Mouse (Mus musculus): Measurements from ENCODE around the gene Aifm3. TPM values are rescaled to one million over a fixed set of nuclear protein-coding genes. Genes with fewer than 3 reads are reported as not detected.
A peak's percentile ranks its signal among the peaks of the same experiment; 100 is the strongest.
"Not testable (repeated sequence)": the region's sequence is repeated elsewhere in the genome, so short reads cannot be mapped to it uniquely, and the experiment has no call there.

Aifm3 gene
- polyA plus RNA-seq, 1 experiment from 2014 or later = 4.1 TPM

DNA sequence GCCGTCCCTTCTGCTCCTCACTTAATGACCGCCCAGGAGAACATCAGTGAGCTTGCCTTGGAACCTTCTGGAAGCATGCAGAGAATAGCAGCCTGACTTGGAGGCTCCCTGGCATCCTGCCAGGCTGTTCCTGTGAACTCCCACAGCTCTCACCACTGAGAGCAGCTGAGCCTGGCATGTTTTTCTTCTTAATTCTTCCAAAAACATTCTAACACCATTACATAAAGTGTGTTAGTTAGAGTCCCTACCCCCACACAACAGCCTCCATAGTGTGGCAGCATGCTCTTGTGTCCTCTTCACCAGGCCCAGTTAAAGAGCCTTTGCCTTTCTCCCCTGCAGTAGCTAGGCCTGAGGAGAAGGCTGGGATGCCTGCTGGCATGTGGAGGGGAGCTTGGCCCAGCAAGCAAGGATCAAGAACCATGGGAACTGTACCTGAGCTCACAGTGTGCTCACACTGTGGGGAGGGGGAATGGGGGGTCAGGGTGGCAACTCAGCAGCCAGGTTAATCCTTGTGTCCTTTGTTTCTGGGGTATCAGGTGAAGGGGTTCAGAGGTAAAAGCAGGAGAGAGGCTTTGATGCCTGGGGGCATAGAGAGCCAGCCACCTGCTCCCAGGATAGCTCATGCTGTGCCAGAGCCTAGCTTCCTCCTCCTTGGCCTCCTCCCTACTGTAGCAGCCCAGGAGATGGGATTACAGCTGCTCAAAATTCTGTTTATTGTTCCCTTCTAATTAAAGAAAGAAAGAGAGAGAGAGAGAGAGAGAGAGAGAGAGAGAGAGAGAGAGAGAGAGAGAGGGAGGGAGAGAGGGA is 7.3 kb downstream of the Aifm3 start:
- H3K27me3 ChIP-seq (ENCODE audit: control insufficient read depth, insufficient read depth, low read depth, low read length) = no peaks in the 10 kb centered on the region
- H3K9me3 ChIP-seq (ENCODE audit: control insufficient read depth, low read length) = no peaks in the 10 kb centered on the region
- H3K4me3 ChIP-seq (ENCODE audit: low read length) = no peak overlapping the region
- no peak overlapping the region for H3K4me2 ChIP-seq (ENCODE audit: low read depth, low read length)
- peak; percentile 27; the same call in 1 of the 2 replicates for ATAC-seq (ENCODE audit: low read depth)
- peaks cover 7% of the 10 kb centered on the region; the same call in 1 of the 2 replicates for H3K4me1 ChIP-seq (replicated peaks; ENCODE audit: control insufficient read depth, insufficient read depth, low read length)
- no peak overlapping the region for H3K27ac ChIP-seq (ENCODE audit: low read length)
- H3K36me3 ChIP-seq (ENCODE audit: control insufficient read depth, insufficient read depth, low read length) = no peaks in the 10 kb centered on the region
- no peak overlapping the region for H3K9ac ChIP-seq (ENCODE audit: low read length)
- WGBS = 49% methylated on average over 2 of the region's 2 CpGs

DNA sequence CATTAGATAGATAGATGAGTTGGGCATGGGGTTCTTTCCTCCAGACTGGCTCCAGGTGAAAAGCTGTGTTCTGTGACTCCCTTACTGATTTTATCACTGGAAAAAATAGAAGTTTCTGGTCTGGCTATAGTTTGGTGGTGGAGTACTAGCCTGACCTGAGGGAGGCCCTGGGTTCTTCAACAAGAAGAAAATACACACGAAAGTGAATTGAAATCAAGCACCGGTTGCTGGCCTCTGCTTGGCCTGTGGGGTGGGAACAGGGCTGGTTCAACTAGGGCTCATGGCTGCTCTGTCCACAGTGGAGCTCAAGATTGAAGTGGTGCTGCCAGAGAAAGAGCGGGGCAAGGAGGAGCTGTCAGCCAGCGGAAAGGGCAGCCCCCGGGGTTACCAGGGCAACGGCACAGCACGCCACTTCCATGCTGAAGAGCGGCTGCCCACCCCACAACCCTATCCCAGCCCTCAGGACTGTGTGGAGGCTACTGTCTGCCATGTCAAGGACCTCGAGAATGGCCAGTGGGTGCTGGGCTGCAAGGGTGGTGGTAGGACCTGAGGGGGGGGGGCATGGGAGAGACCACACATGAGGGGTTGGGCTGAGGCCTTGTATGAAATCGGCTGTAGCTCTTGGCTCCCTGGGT is 10.0 kb downstream of the Aifm3 start:
- H3K9me3 ChIP-seq (ENCODE audit: control insufficient read depth, low read length) = no peaks in the 10 kb centered on the region
- H3K36me3 ChIP-seq (ENCODE audit: control insufficient read depth, insufficient read depth, low read length) = no peaks in the 10 kb centered on the region
- WGBS = 29% methylated on average over 10 of the region's 10 CpGs
- H3K4me2 ChIP-seq (ENCODE audit: low read depth, low read length) = no peak overlapping the region
- H3K27ac ChIP-seq (ENCODE audit: low read length) = no peak overlapping the region
- H3K9ac ChIP-seq (ENCODE audit: low read length) = no peak overlapping the region
- H3K27me3 ChIP-seq (ENCODE audit: control insufficient read depth, insufficient read depth, low read depth, low read length) = no peaks in the 10 kb centered on the region
- H3K4me3 ChIP-seq (ENCODE audit: low read length) = no peak overlapping the region
- ATAC-seq (ENCODE audit: low read depth) = peak; percentile 72
- H3K4me1 ChIP-seq (replicated peaks; ENCODE audit: control insufficient read depth, insufficient read depth, low read length) = peaks cover 7% of the 10 kb centered on the region; the same call in 1 of the 2 replicates

- Histone ChIP-seq H3K4me2 (ENCODE audit: low read depth, low read length) (no peak overlapping the region), H3K27me3 (ENCODE audit: control insufficient read depth, insufficient read depth, low read depth, low read length) (no peaks in the 10 kb centered on the region), H3K27ac (ENCODE audit: low read length) (no peak overlapping the region), H3K36me3 (ENCODE audit: control insufficient read depth, insufficient read depth, low read length) (no peaks in the 10 kb centered on the region), H3K9me3 (ENCODE audit: control insufficient read depth, low read length) (no peaks in the 10 kb centered on the region), H3K4me3 (ENCODE audit: low read length) (no peak overlapping the region), H3K4me1 (replicated peaks; ENCODE audit: control insufficient read depth, insufficient read depth, low read length) (0 out of 2 replicates have a peak, but pooled peaks cover 3% of the 10 kb centered on the region), H3K9ac (ENCODE audit: low read length) (no peak overlapping the region)
- 68% methylated on average over 4 of the region's 4 CpGs for WGBS
- ATAC-seq (ENCODE audit: low read depth) = no peak
Observed at GRCm38 (mm10) chr16:17502681-17503080, 13.3 kb downstream of the Aifm3 start.

- no peaks in the 10 kb centered on the region for H3K27me3 ChIP-seq (ENCODE audit: control insufficient read depth, insufficient read depth, low read depth, low read length)
- no peaks in the 10 kb centered on the region for H3K9me3 ChIP-seq (ENCODE audit: control insufficient read depth, low read length)
- 73% methylated on average over 5 of the region's 5 CpGs for WGBS
- H3K9ac ChIP-seq (ENCODE audit: low read length) = no peak overlapping the region
- H3K27ac ChIP-seq (ENCODE audit: low read length) = no peak overlapping the region
- H3K4me3 ChIP-seq (ENCODE audit: low read length) = no peak overlapping the region
- peaks cover 4% of the 10 kb centered on the region for H3K36me3 ChIP-seq (ENCODE audit: control insufficient read depth, insufficient read depth, low read length)
- H3K4me1 ChIP-seq (replicated peaks; ENCODE audit: control insufficient read depth, insufficient read depth, low read length) = peaks cover 16% of the 10 kb centered on the region
- no peak for ATAC-seq (ENCODE audit: low read depth)
- H3K4me2 ChIP-seq (ENCODE audit: low read depth, low read length) = no peak overlapping the region
Observed at GRCm38 (mm10) chr16:17507018-17507552, 17.7 kb downstream of the Aifm3 start.

DNA sequence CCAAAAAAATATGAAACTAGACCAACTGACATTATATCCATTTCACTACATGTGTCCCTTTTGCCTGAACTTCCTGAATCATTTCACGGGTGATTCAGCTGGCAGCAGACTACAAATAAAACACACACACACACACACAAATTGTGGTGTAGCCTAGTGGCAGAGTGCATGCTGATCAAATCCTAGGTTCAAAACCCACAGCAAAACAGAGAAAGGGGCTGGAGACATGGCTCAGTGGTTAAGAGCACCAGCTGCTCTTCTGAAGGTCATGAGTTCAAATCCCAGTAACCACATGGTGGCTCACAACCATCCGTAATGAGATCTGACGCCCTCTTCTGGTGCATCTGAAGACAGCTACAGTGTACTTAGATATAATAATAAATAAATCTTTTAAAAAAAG is 18.6 kb downstream of the Aifm3 start:
- 26% methylated on average over 3 of the region's 3 CpGs for WGBS
- Histone ChIP-seq H3K9ac (ENCODE audit: low read length) (peak overlapping the region; percentile 82), H3K36me3 (ENCODE audit: control insufficient read depth, insufficient read depth, low read length) (peaks cover 13% of the 10 kb centered on the region), H3K4me1 (replicated peaks; ENCODE audit: control insufficient read depth, insufficient read depth, low read length) (peaks cover 16% of the 10 kb centered on the region), H3K4me3 (ENCODE audit: low read length) (peak overlapping the region; percentile 87), H3K4me2 (ENCODE audit: low read depth, low read length) (peak overlapping the region; percentile 67), H3K27ac (ENCODE audit: low read length) (peak overlapping the region; percentile 93)
- H3K9me3 ChIP-seq (ENCODE audit: control insufficient read depth, low read length); ATAC-seq (ENCODE audit: low read depth); H3K27me3 ChIP-seq (ENCODE audit: control insufficient read depth, insufficient read depth, low read depth, low read length): not testable (repeated sequence)

DNA sequence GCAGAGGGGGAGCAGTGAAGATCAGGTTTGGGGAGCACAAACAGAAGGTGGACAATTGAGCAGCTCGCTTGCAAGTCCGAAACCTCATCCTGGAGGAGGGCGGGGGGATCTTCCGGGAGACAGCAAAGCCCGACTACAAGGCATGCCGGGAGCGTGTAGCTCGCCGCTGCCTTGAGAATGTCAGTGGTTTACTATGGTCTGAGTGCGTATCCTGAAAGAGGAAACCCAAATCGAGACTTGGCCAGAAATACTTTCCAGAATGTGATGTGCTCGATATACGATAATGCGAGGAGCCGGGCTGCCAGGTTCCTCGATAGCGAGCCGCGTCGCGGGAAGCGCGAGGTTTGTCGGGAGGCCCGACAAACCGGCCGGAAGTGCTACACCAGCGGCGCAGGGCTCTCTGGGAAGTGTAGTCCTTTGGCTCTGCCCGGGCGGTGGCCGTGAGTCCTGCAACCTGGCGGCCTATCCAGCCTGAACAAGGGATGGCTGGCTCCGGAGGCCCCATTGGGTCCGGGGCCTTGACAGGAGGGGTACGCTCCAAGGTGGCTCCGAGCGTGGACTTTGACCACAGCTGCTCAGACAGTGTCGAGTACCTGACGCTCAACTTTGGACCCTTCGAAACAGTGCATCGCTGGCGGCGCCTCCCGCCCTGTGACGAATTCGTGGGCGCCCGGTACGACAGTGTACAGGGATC is 19.3 kb downstream of the Aifm3 start, which contains the start of gene Lztr1:
Gene Lztr1 (plus strand): TSS at position 143 of the 694 bp plus-strand sequence.
- Histone ChIP-seq H3K4me3 (ENCODE audit: low read length) (peak within 1 kb of the TSS; percentile 87), H3K27ac (ENCODE audit: low read length) (peak within 1 kb of the TSS; percentile 93), H3K4me1 (replicated peaks; ENCODE audit: control insufficient read depth, insufficient read depth, low read length) (peaks cover 16% of the 10 kb centered on the region), H3K36me3 (ENCODE audit: control insufficient read depth, insufficient read depth, low read length) (peaks cover 19% of the 10 kb centered on the region), H3K9me3 (ENCODE audit: control insufficient read depth, low read length) (no peaks in the 10 kb centered on the region), H3K27me3 (ENCODE audit: control insufficient read depth, insufficient read depth, low read depth, low read length) (no peaks in the 10 kb centered on the region), H3K9ac (ENCODE audit: low read length) (peak within 1 kb of the TSS; percentile 82), H3K4me2 (ENCODE audit: low read depth, low read length) (peak within 1 kb of the TSS; percentile 67)
- ATAC-seq (ENCODE audit: low read depth) = peak; percentile 97
- WGBS = under 1% methylated on average over 50 of the region's 50 CpGs

DNA sequence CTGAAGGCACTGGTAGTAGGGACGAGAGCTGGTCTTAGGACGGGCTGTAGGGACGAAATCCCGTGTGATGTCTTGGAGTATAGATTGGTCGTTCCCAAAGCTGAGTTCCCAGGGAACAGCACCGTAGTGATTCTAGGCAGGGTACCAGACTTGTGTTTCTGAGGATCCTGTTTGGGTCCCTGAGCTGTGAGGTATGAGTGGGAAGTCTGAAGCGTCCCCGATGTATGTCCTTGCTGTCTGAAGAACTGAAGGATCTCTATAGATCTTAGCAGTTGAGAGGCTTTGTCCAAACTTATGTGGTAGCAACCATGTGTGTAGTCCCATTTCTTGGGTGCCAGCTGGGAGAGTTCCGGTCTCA is 19.8 kb downstream of the Aifm3 start:
- peaks cover 22% of the 10 kb centered on the region for H3K36me3 ChIP-seq (ENCODE audit: control insufficient read depth, insufficient read depth, low read length)
- H3K9ac ChIP-seq (ENCODE audit: low read length) = peak overlapping the region; percentile 82
- no peaks in the 10 kb centered on the region for H3K27me3 ChIP-seq (ENCODE audit: control insufficient read depth, insufficient read depth, low read depth, low read length)
- no peak overlapping the region; the same call in 1 of the 2 replicates for H3K27ac ChIP-seq (ENCODE audit: low read length)
- no peaks in the 10 kb centered on the region for H3K9me3 ChIP-seq (ENCODE audit: control insufficient read depth, low read length)
- peak overlapping the region; percentile 87 for H3K4me3 ChIP-seq (ENCODE audit: low read length)
- H3K4me1 ChIP-seq (replicated peaks; ENCODE audit: control insufficient read depth, insufficient read depth, low read length) = peaks cover 16% of the 10 kb centered on the region
- ATAC-seq (ENCODE audit: low read depth) = no peak
- peak overlapping the region; percentile 67 for H3K4me2 ChIP-seq (ENCODE audit: low read depth, low read length)
- WGBS = 5% methylated on average over 9 of the region's 9 CpGs

- no peak for ATAC-seq (ENCODE audit: low read depth)
- Histone ChIP-seq H3K9me3 (ENCODE audit: control insufficient read depth, low read length) (no peaks in the 10 kb centered on the region), H3K27ac (ENCODE audit: low read length) (0 out of 2 replicates have a peak overlapping the region, but pooled peaks have one; percentile 39), H3K9ac (ENCODE audit: low read length) (no peak overlapping the region), H3K36me3 (ENCODE audit: control insufficient read depth, insufficient read depth, low read length) (peaks cover 22% of the 10 kb centered on the region), H3K4me1 (replicated peaks; ENCODE audit: control insufficient read depth, insufficient read depth, low read length) (peaks cover 16% of the 10 kb centered on the region), H3K27me3 (ENCODE audit: control insufficient read depth, insufficient read depth, low read depth, low read length) (no peaks in the 10 kb centered on the region), H3K4me2 (ENCODE audit: low read depth, low read length) (peak overlapping the region; percentile 67; the same call in 1 of the 2 replicates), H3K4me3 (ENCODE audit: low read length) (peak overlapping the region; percentile 87)
- 98% methylated on average over 2 of the region's 2 CpGs for WGBS
Observed at GRCm38 (mm10) chr16:17510143-17510542, 20.7 kb downstream of the Aifm3 start.
